Mouse (Mus musculus): ENCODE measurements around the gene Commd7.

GRCm38 (mm10) chr2:153676944-153677343 is 44.4 kb upstream of the Commd7 start:
- TF ChIP-seq GATA1 (IDR thresholded peaks at IDR 0.05; ENCODE audit: borderline replicate concordance, low read length) (no peak), FLI1 (IDR thresholded peaks at IDR 0.05; ENCODE audit: low read length) (no peak)

All from megakaryocyte, embryonic 14.5 days (primary cell).